Mouse (Mus musculus) E14TG2a.4 (cell line): Measurements from ENCODE around the gene Alkbh6.
A peak's percentile ranks its signal among the peaks of the same experiment; 100 is the strongest.

Experiments
- H3K27me3 ChIP-seq: 2 replicates; pipeline ENCODE4 v1.6.1; 2014; ENCODE audit warnings: low read length, control low read depth; ENCODE audit not compliant: insufficient read depth
- H3K36me3 ChIP-seq: 2 replicates; pipeline ENCODE4 v1.6.1; 2014; ENCODE audit warnings: low read length, control low read depth; ENCODE audit not compliant: insufficient read depth
- H3K4me1 ChIP-seq: replicated peaks from 2 replicates; pipeline ENCODE4 v1.6.1; 2014; ENCODE audit warnings: low read depth, low read length, control low read depth
- H3K4me3 ChIP-seq: replicated peaks from 2 replicates; pipeline ENCODE4 v1.5.1; 2014; ENCODE audit warnings: mild to moderate bottlenecking, low read length
- H3K9me3 ChIP-seq: 2 replicates; pipeline ENCODE4 v1.6.1; 2014; ENCODE audit warnings: low read length, control low read depth
- CTCF ChIP-seq: conservative IDR thresholded peaks from 2 replicates; pipeline ENCODE4 v1.5.1; 2014; ENCODE audit warnings: low read length
- NANOG ChIP-seq: IDR thresholded peaks from 2 replicates; pipeline ENCODE4 v1.6.1; 2014; ENCODE audit warnings: borderline replicate concordance, low read length, mixed read lengths
- POU5F1 ChIP-seq: IDR thresholded peaks from 2 replicates; pipeline ENCODE4 v1.6.1; 2014; ENCODE audit warnings: low read length, borderline replicate concordance

The Alkbh6 gene

GRCm38 (mm10) chr7:30362652-30363343, 54.3 kb downstream of the Alkbh6 start, which contains the start of gene Lrfn3:
TSS of gene Lrfn3 (minus strand) at chr7:30362772.
- H3K36me3 ChIP-seq, result no peaks in the 10 kb centered on the region
- peaks cover 76% of the 10 kb centered on the region for H3K27me3 ChIP-seq
- TF ChIP-seq NANOG (no peak), POU5F1 (no peak), CTCF (no peak)
- peak within 1 kb of the TSS; percentile 80 for H3K4me3 ChIP-seq
- peaks cover 56% of the 10 kb centered on the region for H3K4me1 ChIP-seq
- H3K9me3 ChIP-seq, result no peaks in the 10 kb centered on the region

GRCm38 (mm10) chr7:30363344-30363738, 54.8 kb downstream of the Alkbh6 start:
- TF ChIP-seq POU5F1 (no peak), CTCF (no peak), NANOG (no peak)
- peaks cover 70% of the 10 kb centered on the region for H3K27me3 ChIP-seq
- H3K9me3 ChIP-seq, result no peaks in the 10 kb centered on the region
- no peaks in the 10 kb centered on the region for H3K36me3 ChIP-seq
- peak overlapping the region; percentile 48 for H3K4me3 ChIP-seq
- H3K4me1 ChIP-seq, result peaks cover 61% of the 10 kb centered on the region
